Mouse (Mus musculus) left cerebral cortex, postnatal 10 days (tissue): ENCODE measurements at regions not wholly inside any gene's neighbourhood (a gene's known extent, or its start where the extent isn't known, plus 50 kb on each side); places are given as distances from the start of the nearest gene placed in this dataset.

ENCODE experiments used
- DNase-seq, 2 experiments: peaks; one replicate each; pipeline ENCODE4 v3.0.0; 2021 to 2022; ENCODE audit warnings: low spot score in 2 of 2, mixed read lengths in 1 of 2; ENCODE audit errors: extremely low spot score in 1 of 2
- intact Hi-C: fragments of 180-260 bp; cut with DNase I; formaldehyde crosslinking; loops from one replicate; pipeline ENCODE4 v1.15.1; 2025

DNA sequence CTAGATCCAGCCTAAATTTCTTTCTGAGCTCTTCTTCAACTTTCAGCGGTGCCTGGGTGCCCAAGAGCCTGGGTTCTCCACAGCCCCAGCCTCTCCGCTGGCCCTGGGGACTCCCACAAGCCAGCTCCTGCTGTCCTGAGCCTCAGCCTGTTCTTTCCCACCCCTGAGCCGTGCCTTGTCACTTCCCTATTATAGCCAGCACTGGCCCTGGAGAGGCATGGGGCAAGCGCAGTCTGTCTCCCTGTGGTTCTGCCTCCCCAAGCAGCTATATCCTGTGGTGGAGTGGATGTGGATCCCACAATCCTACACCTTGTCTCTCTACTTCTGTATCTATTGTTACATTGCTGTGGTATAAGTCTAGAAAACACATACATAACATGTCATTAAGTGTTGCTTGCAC, 128.6 kb upstream of the Hgf start:
- no peak for DNase-seq
- intact Hi-C loops = no loop called here

- intact Hi-C loops = no loop called here
- no peak for DNase-seq
These were observed 128.0 kb upstream of the Hgf start for GRCm38 (mm10) chr5:16425302-16425701.

DNA sequence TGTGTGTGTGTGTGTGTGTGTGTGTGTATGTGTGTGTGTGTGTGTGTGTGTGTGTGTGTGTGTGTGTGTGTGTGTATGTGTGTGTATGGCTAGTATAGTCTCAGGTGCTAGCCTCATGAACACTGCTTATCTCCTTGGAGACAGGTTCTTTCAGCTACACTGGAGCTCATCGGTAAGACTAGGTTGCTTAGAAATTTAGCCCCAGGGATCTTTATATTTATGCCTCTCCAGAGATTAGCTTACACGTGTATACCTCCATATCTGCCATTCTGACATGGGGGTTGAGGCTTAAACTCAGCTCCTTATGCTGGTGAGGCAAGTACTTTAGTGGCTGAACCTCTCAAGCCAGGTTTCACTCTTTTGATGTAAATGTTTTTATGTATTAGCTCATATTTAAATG, 127.0 kb upstream of the Hgf start:
- intact Hi-C loops = no loop called here
- no peak for DNase-seq

DNA sequence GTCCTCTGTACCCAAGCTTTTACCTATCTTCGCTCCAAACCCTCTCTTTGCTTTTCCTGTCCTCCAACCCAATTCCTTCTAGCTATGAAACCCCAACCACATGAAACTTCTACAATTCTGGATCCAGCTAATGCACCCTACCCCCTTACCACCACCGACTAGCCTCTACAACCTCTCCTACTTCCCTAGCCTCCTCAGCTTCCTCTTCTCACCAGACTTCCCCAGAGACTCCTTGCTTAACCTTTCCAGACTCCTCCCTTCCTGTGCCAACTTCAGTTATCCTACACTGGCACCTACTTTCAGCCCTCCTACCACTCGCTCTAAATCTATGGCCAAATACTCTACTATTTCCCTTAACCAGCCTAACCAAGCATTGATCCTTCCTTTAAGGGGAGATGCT, 118.7 kb upstream of the Hgf start:
- intact Hi-C loops = no loop called here
- DNase-seq = no peak

DNA sequence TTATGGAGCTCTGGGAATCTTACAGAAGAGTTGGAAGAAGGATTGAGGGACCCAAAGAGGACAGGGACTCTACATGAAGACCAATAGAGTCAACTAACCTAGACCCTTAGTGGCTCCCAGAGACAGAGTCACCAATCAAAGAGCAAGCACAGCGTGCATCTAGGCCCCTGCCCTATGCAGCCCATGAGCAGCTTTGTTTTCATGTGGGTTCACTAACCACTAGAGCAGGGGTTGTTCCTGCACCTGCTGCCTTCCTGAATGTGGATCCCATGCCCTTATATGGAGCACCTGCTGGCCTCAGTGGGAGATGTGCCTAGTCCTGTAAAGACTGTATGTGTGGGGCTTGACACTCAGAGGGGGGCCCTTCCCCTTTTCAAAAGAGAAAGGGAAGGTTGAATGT, 108.2 kb upstream of the Hgf start:
- DNase-seq = no peak
- intact Hi-C loops = no loop called here

DNA sequence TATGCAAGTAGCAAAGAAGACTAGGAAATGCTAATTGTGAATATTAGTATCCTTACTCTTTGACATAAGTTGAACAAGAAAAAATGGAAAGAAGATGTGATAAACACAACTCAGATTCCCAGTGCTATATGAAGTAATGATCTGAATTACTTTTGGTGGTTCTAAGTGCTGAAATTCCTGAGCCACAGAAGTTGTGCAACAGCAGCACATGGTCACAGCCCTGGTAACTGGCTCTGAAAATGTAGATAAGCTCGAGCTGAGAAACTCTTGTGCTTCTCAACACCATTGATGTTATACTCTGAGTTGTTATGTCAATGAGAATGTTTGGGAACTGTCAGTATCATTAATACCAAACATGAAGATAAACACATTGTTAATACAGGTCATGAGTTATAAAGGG, 106.3 kb upstream of the Hgf start:
- DNase-seq = no peak
- intact Hi-C loops = no loop called here

DNA sequence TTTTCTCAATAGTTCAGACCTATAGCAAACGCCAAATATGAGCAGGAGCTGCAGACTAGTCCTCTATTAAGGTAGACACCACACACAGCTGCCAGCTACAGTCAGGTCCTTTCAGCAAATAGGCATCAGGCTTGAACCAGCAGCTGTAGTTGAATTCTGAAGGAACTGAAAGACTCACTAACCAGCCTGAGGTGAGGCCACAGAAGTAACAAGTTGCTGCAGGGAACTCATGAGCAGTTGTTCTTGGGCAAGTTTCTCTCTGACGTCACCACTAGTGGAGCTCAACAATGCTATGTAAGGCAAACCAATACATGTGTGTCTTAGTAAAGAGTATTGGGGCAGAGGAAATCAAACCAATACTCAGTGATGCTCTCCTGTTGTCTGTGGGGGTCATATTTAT, 91.5 kb upstream of the Hgf start:
- DNase-seq = no peak
- intact Hi-C loops = no loop called here

- intact Hi-C loops = no loop called here
- no peak for DNase-seq
These were observed 87.0 kb upstream of the Hgf start for GRCm38 (mm10) chr5:16466266-16466665.

DNA sequence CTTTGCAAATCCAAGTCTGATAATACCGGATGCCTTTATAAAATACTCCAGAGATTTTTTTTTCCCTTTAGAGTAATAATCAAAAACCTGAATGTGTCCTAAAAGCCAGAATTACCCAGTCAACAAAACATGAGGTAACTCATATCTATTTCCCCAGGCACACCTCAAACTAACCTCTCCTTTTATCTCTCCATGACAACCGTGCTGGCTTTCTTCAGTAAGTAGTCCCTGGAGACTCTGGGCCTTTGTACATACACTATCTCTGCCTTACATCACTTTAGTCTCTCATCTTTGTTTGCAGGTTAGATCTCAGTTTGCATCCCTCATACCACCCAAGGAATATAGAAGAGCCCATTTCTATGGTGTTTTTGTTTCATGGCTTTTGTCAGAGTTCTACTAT, 84.7 kb upstream of the Hgf start:
- intact Hi-C loops = no loop called here
- no peak for DNase-seq

DNA sequence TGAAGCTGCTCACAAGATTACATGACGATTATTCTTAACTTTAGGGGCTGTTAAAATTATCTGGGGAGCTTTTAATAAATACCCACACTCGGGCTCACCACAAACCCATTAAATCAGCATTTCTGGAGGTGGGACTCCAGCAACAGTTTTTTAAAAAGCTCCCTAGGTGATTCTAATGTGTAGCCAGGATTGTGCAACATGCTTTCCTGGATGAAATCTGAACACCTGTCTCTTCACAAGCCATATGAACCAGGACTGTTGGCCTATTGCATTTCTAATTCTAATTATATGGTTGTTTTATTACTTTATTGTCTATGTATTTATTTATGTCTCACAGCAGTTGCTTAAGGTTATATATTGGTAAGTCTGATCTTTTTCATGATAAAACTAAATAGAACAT, 84.1 kb upstream of the Hgf start:
- DNase-seq = no peak
- intact Hi-C loops = no loop called here

DNA sequence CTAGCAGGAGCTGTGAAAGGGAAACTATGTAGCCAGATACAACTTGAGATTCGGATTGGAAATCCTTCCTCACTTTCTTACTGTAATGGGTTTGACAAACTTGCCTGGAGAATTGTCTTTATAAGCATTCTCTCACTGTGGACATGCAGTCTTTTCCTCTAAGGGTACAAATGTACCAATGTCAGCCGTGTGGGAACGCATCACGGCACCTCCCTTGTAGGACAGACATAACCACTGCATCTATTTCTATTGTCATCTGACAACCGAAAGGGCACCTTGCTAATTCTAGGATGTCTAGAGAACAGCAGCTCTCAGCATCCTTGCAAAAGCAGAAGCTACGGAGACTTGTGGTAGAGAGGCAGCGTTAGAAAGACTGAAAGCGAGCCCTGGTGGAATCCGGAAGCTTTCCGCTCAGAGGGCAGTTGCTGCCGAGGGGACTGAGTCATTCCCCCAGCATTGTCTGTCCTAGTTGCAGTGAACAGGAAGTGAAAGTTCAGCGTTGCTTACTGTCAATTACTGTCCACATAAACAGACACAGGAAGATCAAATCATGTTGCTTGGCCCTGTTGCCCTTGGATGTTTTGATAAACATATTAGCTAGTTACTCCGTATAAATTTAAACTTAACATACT, 83.5 kb upstream of the Hgf start:
- intact Hi-C loops = loop anchor here (5.0 kb wide), 1 partner anchor 143 kb away; no protein-coding TSS in a partner anchor
- DNase-seq = peak; percentile 20 to 52

DNA sequence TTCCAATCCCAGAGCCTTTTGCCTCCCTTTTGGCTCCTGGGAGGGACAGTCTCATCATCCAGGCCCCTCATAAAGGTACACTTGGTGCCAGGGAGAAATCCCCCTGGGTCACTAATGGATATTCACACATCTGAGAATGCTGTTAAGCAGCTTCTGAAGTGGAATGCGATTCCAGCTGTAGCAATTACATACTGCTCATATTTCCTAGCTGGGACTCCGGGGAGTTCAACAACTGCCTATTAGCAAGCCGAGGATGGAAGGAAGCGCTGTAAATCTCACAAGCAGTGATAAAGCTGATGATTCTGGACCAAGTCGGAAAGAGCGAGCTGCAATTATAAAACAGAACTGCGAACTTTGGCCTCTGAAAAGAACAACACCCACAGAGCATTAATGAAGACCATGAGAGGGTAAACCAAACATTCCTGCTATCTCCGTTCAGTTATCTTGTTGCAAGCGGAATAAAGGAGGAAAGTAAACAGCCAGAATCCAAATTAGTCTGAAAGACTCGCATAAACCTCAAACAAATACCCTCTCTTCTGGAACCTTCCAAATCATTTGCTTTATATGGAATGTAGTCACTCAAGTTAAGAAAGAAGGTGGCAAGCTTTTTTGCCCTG, 82.8 kb upstream of the Hgf start:
- no peak for DNase-seq
- intact Hi-C loops = loop anchor here (5.0 kb wide), 1 partner anchor 142 kb away; no protein-coding TSS in a partner anchor

GRCm38 (mm10) chr5:16487969-16488368, 65.3 kb upstream of the Hgf start:
- intact Hi-C loops = no loop called here
- DNase-seq = no peak

- intact Hi-C loops = no loop called here
- DNase-seq = no peak
These were observed 63.5 kb upstream of the Hgf start for GRCm38 (mm10) chr5:16489803-16490202.

GRCm38 (mm10) chr5:16499891-16500290, 53.4 kb upstream of the Hgf start:
- intact Hi-C loops = no loop called here
- DNase-seq = no peak
